Mouse (Mus musculus) hindbrain, postnatal 0 days (tissue): Measurements from ENCODE around the gene Csad. TPM values are rescaled to one million over a fixed set of nuclear protein-coding genes. Genes with fewer than 3 reads are reported as not detected.

Source experiments
- ATAC-seq: fragments of 200-750 bp; cut with Nextera tagmentation; 2 replicates; pipeline ENCODE4 v1.8.0; 2017; ENCODE audit warnings: mild to moderate bottlenecking, moderate TSS enrichment, moderate library complexity
- DNase-seq: peaks from one replicate; pipeline ENCODE4 v3.0.0-alpha.2; 2015; ENCODE audit warnings: low spot score
- H3K27ac ChIP-seq: fragments of 300-500 bp; sonication (generic); 2 replicates; pipeline ENCODE4 v1.5.1; 2014; ENCODE audit warnings: mild to moderate bottlenecking
- H3K27me3 ChIP-seq: fragments of 300-500 bp; sonication (generic); 2 replicates; pipeline ENCODE4 v1.6.1; 2014; ENCODE audit warnings: low read length, mixed read lengths; ENCODE audit not compliant: insufficient read depth
- H3K36me3 ChIP-seq: fragments of 300-500 bp; sonication (generic); 2 replicates; pipeline ENCODE4 v1.6.1; 2014; ENCODE audit warnings: low read length, mixed read lengths; ENCODE audit not compliant: insufficient read depth
- H3K4me1 ChIP-seq: fragments of 300-500 bp; sonication (generic); 2 replicates; pipeline ENCODE4 v1.6.1; 2014; ENCODE audit warnings: antibody characterized with exemption, low read length, mixed read lengths; ENCODE audit not compliant: insufficient read depth
- H3K4me2 ChIP-seq: fragments of 300-500 bp; sonication (generic); 2 replicates; pipeline ENCODE4 v1.6.1; 2014; ENCODE audit warnings: low read depth, mild to moderate bottlenecking, low read length, moderate library complexity, mixed read lengths
- H3K4me3 ChIP-seq: fragments of 300-500 bp; sonication (generic); 2 replicates; pipeline ENCODE4 v1.5.1; 2014; ENCODE audit warnings: low read length
- H3K9ac ChIP-seq: fragments of 300-500 bp; sonication (generic); replicated peaks from 2 replicates; pipeline ENCODE4 v1.6.1; 2014; ENCODE audit warnings: mild to moderate bottlenecking, low read length, moderate library complexity, mixed read lengths
- H3K9me3 ChIP-seq: fragments of 300-500 bp; sonication (generic); 2 replicates; pipeline ENCODE4 v1.6.1; 2016; ENCODE audit warnings: low read length, mixed read lengths
- CTCF ChIP-seq: IDR thresholded peaks from 2 replicates; pipeline ENCODE4 v1.5.1; 2016; ENCODE audit warnings: antibody characterized with exemption, control low read depth, low read depth
- WGBS: fragments of 180-500 bp; shearing (Covaris S2); extraction: QIAGEN DNeasy Blood & Tissue Kit; methylation state at CpG from one replicate; pipeline ENCODE4 v1.1.7; 2014; 5-methylcytosine and 5-hydroxymethylcytosine counted together
- polyA plus RNA-seq: library from polyadenylated mRNA; unstranded; fragments of >200 nt; fragmentation: Nextera tagmentation; extraction: Ambion mirVana; gene quantifications from 2 replicates; pipeline ENCODE4 v1.2.1, GENCODE M21; 2015
- total RNA-seq: library from RNA; depleted of rRNA; stranded (reverse); fragments of >200 nt; gene quantifications from 2 replicates; pipeline ENCODE4 v1.2.3, GENCODE M21; 2014

Gene Csad
- total and polyA plus RNA-seq, 2 experiments from 2014 or later, result 41.8 to 67.2 TPM

DNA sequence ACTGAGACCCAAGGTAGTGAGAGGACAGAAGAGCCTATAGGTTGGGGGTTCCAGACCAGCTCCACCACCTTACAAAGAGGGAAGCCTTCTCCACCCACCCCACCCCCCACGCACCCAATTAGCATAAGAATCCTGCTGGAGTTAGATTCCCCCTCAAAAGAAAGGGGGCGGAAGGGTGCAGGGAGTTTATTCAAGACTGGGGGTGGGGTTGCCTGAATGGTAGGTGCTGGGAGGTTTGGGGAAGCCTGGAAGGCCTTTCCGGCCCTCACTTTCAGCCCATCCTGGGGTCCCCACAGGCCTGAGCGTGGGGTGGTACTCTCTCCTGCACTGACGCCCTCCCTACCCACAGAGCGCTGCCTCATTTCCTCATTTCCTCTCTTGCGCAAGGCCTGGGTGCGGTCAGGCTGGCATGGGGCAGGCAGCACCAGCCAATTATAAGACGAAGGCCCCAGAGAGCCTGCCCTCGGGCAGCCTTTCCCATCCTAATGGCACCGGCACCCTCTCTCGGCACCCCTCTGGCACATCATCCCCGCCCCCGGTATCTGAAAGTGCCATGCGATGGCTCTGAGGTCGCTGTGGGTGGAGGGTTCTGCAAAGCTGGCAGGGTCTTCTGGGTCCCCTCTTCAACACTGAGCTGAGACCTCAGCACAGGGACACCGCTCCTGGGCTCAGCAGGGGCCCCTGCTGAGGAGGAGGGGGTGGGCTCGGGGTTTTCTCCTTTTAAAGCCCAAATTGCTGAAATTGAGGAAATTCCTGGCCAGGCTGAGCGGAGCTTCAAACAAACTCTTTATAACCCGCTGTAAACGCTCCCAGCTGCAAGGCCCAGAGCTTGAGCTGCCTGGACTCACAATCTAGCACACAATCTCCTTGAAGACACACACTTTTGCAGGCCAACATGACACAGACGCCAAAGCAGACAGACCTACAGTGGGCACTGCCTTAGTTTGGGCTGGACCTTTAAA lies 39.0 kb upstream of the Csad start:
- no peak for TF ChIP-seq CTCF
- WGBS, result 29% methylated on average over 22 of the region's 22 CpGs
- no peak overlapping the region; the same call in 1 of the 2 replicates for H3K27ac ChIP-seq
- H3K9ac ChIP-seq, result no peak overlapping the region
- H3K27me3 ChIP-seq, result peaks cover 4% of the 10 kb centered on the region; the same call in 1 of the 2 replicates
- H3K4me2 ChIP-seq, result peak overlapping the region; percentile 36
- no peak overlapping the region for H3K4me3 ChIP-seq
- ATAC-seq (no peak), DNase-seq (no peak)
- peaks cover 2% of the 10 kb centered on the region; the same call in 1 of the 2 replicates for H3K36me3 ChIP-seq
- H3K4me1 ChIP-seq, result peaks cover 9% of the 10 kb centered on the region; the same call in 1 of the 2 replicates
- H3K9me3 ChIP-seq, result no peaks in the 10 kb centered on the region

DNA sequence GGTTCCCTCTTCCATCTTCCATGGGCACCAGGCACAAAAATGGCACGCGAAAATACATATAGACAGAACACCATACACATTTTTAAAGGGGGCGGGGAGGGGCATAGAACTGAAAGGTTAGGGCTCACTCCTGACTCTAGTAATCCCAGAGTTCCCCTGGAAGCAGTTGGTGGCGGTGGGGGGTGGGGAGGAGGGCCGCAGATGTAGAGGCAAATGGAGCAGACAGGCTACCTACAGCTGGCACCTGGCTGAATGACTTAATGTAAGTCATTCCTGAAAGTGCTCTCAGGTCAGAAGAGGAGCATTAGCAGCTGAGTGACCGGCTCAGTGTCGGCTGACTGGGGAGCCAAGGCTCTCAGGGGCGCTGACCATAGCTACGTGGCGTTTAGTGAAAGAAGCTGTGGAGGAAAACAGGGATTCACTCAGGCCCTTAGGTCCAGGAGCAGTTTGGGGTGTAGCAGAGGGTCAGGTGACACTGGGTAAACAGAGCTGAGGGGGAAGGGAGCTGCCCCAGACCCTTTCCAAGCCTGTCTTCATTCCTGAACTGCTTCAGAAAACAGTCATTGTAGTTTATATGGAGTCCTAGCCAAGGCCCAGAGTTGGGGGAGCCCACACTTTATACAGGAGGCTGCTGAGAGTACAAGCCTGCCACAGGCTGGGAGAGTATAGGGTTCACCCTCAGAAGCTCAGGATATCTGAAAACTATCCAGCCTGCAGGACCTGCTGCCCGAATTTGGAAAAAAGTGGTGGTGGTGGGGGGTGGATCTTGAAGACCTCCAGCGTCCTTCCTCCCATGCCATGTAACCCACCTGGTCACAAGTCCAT lies 38.1 kb upstream of the Csad start:
- Histone ChIP-seq H3K4me2 (no peak overlapping the region), H3K9ac (no peak overlapping the region), H3K36me3 (peaks cover 2% of the 10 kb centered on the region; the same call in 1 of the 2 replicates), H3K4me3 (no peak overlapping the region), H3K27ac (no peak overlapping the region), H3K4me1 (peaks cover 9% of the 10 kb centered on the region; the same call in 1 of the 2 replicates), H3K9me3 (no peaks in the 10 kb centered on the region), H3K27me3 (peaks cover 4% of the 10 kb centered on the region; the same call in 1 of the 2 replicates)
- ATAC-seq (no peak), DNase-seq (no peak)
- 36% methylated on average over 12 of the region's 12 CpGs for WGBS
- TF ChIP-seq CTCF, result no peak

DNA sequence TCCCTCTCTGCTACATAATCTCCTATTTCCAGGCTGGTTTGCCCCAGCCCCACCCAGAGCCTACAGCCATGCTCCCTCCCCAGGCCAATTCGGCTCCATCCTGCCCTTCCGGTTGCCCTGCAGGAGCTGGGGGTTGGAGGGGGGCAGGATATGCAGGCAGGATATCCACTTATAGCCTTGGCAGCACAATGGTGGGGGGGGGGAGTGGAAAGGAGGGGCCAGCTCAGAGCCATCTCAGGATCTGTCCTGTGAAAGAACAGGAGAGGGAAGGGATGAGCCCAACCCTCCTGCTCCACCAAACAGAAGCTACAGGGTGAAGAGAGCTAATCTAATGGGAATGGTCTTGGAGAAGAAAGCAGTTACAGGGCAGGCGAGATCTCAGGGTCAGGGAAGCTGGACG lies 36.1 kb upstream of the Csad start:
- DNase-seq, result no peak
- Histone ChIP-seq H3K27ac (no peak overlapping the region), H3K4me1 (peaks cover 9% of the 10 kb centered on the region; the same call in 1 of the 2 replicates)

DNA sequence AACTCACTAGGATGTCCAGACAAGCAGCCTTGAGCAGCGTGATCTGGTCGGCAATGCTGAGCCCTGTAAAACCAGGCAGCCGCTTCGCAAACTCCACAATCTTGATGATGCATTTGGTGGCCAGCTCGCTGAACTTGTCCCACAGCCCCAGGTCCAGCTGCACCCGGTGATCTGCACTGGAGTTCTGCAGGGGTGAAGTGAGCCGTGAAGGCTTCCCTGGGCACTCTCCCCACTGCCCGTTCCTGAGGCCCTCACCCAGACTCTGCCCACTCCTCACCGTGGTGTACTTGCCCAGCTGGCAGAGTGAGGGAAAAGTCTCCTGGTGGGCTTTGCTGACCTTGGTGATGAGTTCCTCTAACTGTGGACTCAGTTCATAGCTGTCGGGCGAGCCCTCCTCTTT lies 35.3 kb upstream of the Csad start:
- Histone ChIP-seq H3K9ac (no peak overlapping the region), H3K4me1 (peaks cover 5% of the 10 kb centered on the region; the same call in 1 of the 2 replicates), H3K4me3 (no peak overlapping the region), H3K9me3 (no peaks in the 10 kb centered on the region), H3K4me2 (no peak overlapping the region), H3K36me3 (peaks cover 2% of the 10 kb centered on the region; the same call in 1 of the 2 replicates), H3K27me3 (peaks cover 4% of the 10 kb centered on the region; the same call in 1 of the 2 replicates), H3K27ac (no peak overlapping the region)
- 81% methylated on average over 11 of the region's 11 CpGs for WGBS
- TF ChIP-seq CTCF, result no peak
- ATAC-seq (no peak), DNase-seq (no peak)

More for the DNA sequence above, 36.1 kb upstream of the Csad start:
- no peak for TF ChIP-seq CTCF
- Histone ChIP-seq H3K9ac (no peak overlapping the region), H3K4me3 (no peak overlapping the region), H3K36me3 (peaks cover 2% of the 10 kb centered on the region; the same call in 1 of the 2 replicates), H3K9me3 (no peaks in the 10 kb centered on the region), H3K27me3 (peaks cover 4% of the 10 kb centered on the region; the same call in 1 of the 2 replicates), H3K4me2 (no peak overlapping the region)
- no peak for ATAC-seq
- WGBS, result 73% methylated on average over 4 of the region's 4 CpGs

DNA sequence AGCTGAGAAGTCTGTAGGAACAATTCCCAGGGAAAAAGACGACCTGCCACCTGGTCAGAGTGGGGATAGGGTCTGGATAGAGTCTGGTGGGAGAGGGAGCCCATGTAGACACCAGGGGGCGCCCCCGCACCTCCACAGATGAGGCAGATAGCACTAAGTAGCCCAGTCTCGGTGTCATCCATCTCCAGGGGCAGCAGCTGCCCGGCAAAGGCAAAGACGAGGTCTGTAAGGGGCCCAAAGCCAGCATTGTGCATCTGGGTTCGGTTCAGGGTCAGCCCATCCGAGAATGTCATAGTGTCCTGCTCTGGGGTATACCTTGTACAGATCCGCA lies 34.7 kb upstream of the Csad start:
- Histone ChIP-seq H3K4me2 (no peak overlapping the region), H3K9me3 (no peaks in the 10 kb centered on the region), H3K27ac (no peak overlapping the region), H3K27me3 (peaks cover 4% of the 10 kb centered on the region; the same call in 1 of the 2 replicates), H3K4me3 (no peak overlapping the region), H3K36me3 (peaks cover 2% of the 10 kb centered on the region; the same call in 1 of the 2 replicates), H3K4me1 (peaks cover 3% of the 10 kb centered on the region; the same call in 1 of the 2 replicates), H3K9ac (no peak overlapping the region)
- TF ChIP-seq CTCF, result peak; percentile 90
- DNase-seq, result peak; percentile 83
- WGBS, result 8% methylated on average over 9 of the region's 9 CpGs
- peak; percentile 83 for ATAC-seq

DNA sequence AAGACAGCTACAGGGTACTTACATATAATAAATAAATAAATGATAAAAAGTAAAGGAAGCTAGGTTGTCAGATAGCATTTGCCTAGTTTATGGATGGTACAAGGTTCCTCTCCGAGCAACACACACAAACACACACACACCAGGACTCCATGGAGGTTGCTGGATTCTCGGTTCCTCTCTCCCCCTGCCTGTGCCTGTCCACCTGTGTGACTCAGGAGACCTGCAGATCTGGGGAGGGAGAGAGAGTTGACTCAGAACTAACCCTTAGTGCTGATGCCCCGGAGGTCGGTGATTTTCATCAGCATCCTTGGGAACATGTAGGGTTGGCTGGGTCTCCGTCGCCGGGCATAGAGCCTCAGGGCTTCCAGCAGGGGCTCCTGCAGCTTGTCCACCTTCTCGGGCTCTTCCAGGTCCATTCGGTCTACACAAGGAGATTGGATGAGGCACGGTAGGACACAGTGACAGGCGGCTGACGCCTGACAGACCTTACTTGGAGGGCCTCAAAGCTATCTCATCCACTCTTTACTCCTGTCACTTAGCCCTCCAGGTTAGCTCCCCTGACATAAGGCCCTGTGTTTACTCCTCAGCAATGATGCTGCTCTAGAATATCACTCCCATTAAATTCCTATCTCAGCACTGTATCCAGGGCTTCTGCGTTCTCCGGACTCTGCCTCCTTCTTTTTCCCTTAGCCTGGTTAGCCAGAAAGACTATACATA lies 34.2 kb upstream of the Csad start:
- Histone ChIP-seq H3K4me3 (no peak overlapping the region), H3K9ac (no peak overlapping the region), H3K4me1 (peaks cover 3% of the 10 kb centered on the region; the same call in 1 of the 2 replicates), H3K36me3 (peaks cover 2% of the 10 kb centered on the region; the same call in 1 of the 2 replicates), H3K27me3 (peaks cover 4% of the 10 kb centered on the region; the same call in 1 of the 2 replicates), H3K4me2 (no peak overlapping the region), H3K9me3 (no peaks in the 10 kb centered on the region), H3K27ac (no peak overlapping the region)
- WGBS, result 86% methylated on average over 14 of the region's 14 CpGs
- ATAC-seq (no peak), DNase-seq (no peak)
- no peak for TF ChIP-seq CTCF
